Mouse (Mus musculus): ENCODE results near the gene Lck.

Lck gene

GRCm38 (mm10) chr4:129508237-129508515 lies 65.3 kb downstream of the Lck start:
- DNase-seq (ENCODE audit: low spot score) = no peak

- DNase-seq (ENCODE audit: low spot score) = no peak
Measured at GRCm38 (mm10) chr4:129507434-129508236, 65.8 kb downstream of the Lck start.

GRCm38 (mm10) chr4:129505511-129505910 lies 67.9 kb downstream of the Lck start:
- no peak for DNase-seq (ENCODE audit: low spot score)

- no peak for DNase-seq (ENCODE audit: low spot score)
Measured at GRCm38 (mm10) chr4:129502901-129503444, 70.5 kb downstream of the Lck start.

GRCm38 (mm10) chr4:129502327-129502888 lies 71.0 kb downstream of the Lck start:
- no peak for DNase-seq (ENCODE audit: low spot score)

- DNase-seq (ENCODE audit: low spot score) = no peak
Measured at GRCm38 (mm10) chr4:129500607-129501566, 72.6 kb downstream of the Lck start.

- DNase-seq (ENCODE audit: low spot score) = no peak
Measured at GRCm38 (mm10) chr4:129500017-129500416, 73.4 kb downstream of the Lck start.

- no peak for DNase-seq (ENCODE audit: low spot score)
Measured at GRCm38 (mm10) chr4:129498941-129499340, 74.5 kb downstream of the Lck start.

Measured in layer of hippocampus, adult 9-10 months (tissue).